ENCODE assay signal across 13 mouse cellular contexts in genomic region chr5:144866923-144867322, GRCm38 (mm10).
DNase-seq lines count a peak whose midpoint lies in the region; ATAC-seq and TF ChIP-seq lines count a peak whose summit lies in the region.
"Had no signal": no experiment of that assay in that cellular context is flagged by ENCODE, and none has a peak within 500 bp of the region (broad histone marks: within the 10 kb centered on the region; RNA-seq: fewer than 3 reads in every experiment).

No protein-coding gene starts in this region.

- peak; percentile 47 for ATAC-seq in heart, postnatal 0 days (ENCODE audit: insufficient read depth, low read depth)
- ATAC-seq in lung, embryonic 14.5 days (ENCODE audit: insufficient read depth): no peak

- H3K4me3 ChIP-seq in heart, postnatal 0 days (ENCODE audit: low read depth, low read length): no peak overlapping the region
- H3K4me3 ChIP-seq in lung, embryonic 14.5 days (ENCODE audit: low read depth, low read length): no peak overlapping the region
- H3K4me3 ChIP-seq: embryonic facial prominence, embryonic 15.5 days; hindbrain, embryonic 12.5 days; liver, embryonic 13.5 days had no signal

- no peak overlapping the region for H3K4me2 ChIP-seq in heart, postnatal 0 days (ENCODE audit: low read depth, low read length)
- no peak overlapping the region for H3K4me2 ChIP-seq in lung, embryonic 14.5 days
- H3K4me2 ChIP-seq: embryonic facial prominence, embryonic 15.5 days; hindbrain, embryonic 12.5 days; liver, embryonic 13.5 days had no signal

- no peaks in the 10 kb centered on the region for H3K4me1 ChIP-seq in heart, postnatal 0 days (ENCODE audit: control insufficient read depth, insufficient read depth)
- no peaks in the 10 kb centered on the region for H3K4me1 ChIP-seq in lung, embryonic 14.5 days (ENCODE audit: insufficient read depth)
- H3K4me1 ChIP-seq: embryonic facial prominence, embryonic 15.5 days; hindbrain, embryonic 12.5 days had no signal

- no peaks in the 10 kb centered on the region for H3K27me3 ChIP-seq in heart, postnatal 0 days (ENCODE audit: control insufficient read depth, insufficient read depth, low read length)
- H3K27me3 ChIP-seq in lung, embryonic 14.5 days (ENCODE audit: insufficient read depth, low read length): no peaks in the 10 kb centered on the region
- H3K27me3 ChIP-seq: embryonic facial prominence, embryonic 15.5 days; hindbrain, embryonic 12.5 days; liver, embryonic 13.5 days had no signal

- DNase-seq in heart, postnatal 0 days (ENCODE audit: low spot score): peak; percentile 32
- no peak for DNase-seq in heart, postnatal 25 days (ENCODE audit: low spot score)
- DNase-seq in lung, embryonic 14.5 days: peak; percentile 57
- no peak for DNase-seq in lung, postnatal 10 days
- peak; percentile 54 for DNase-seq in R1 (ENCODE audit: low read depth, low spot score)
- DNase-seq in naive thymus-derived CD4-positive, alpha-beta T cell, adult 2 months (ENCODE audit: low read depth): peak; percentile 39
- DNase-seq in cerebellum, postnatal 14 days: no peak
- no peak for DNase-seq in adrenal gland, adult (ENCODE audit: inconsistent age in 2 of 2, low spot score in 1 of 2)
- DNase-seq: gastrocnemius, postnatal 10 days; layer of hippocampus, adult 9-11 months; liver, embryonic 13.5 days had no signal

- TF ChIP-seq CTCF in heart, postnatal 0 days (IDR thresholded peaks at IDR 0.05; ENCODE audit: low read depth): peak; percentile 52
- peak; percentile 48 for TF ChIP-seq CTCF in lung, embryonic 14.5 days (IDR thresholded peaks at IDR 0.05; ENCODE audit: low read depth)

- TF ChIP-seq EP300 in heart, postnatal 0 days (IDR thresholded peaks at IDR 0.05; ENCODE audit: low read depth): no peak

- WGBS in heart, postnatal 0 days: 59% methylated on average over 8 of the region's 8 CpGs
- 66% methylated on average over 8 of the region's 8 CpGs for WGBS in lung, embryonic 14.5 days

- H3K9me3 ChIP-seq in heart, postnatal 0 days (replicated peaks; ENCODE audit: control insufficient read depth, low read length): no peaks in the 10 kb centered on the region
- H3K9me3 ChIP-seq in lung, embryonic 14.5 days (ENCODE audit: low read depth, low read length): no peaks in the 10 kb centered on the region
- H3K9me3 ChIP-seq: embryonic facial prominence, embryonic 15.5 days; hindbrain, embryonic 12.5 days; liver, embryonic 13.5 days had no signal

- H3K9ac ChIP-seq in heart, postnatal 0 days (replicated peaks; ENCODE audit: low read depth, low read length): no peak overlapping the region
- H3K9ac ChIP-seq in lung, embryonic 14.5 days: no peak overlapping the region
- H3K9ac ChIP-seq: embryonic facial prominence, embryonic 15.5 days; hindbrain, embryonic 12.5 days; liver, embryonic 13.5 days had no signal

- intact Hi-C loops in heart, postnatal 25 days (cut with DNase I): no loop called here

- no peaks in the 10 kb centered on the region for H3K36me3 ChIP-seq in heart, postnatal 0 days (replicated peaks; ENCODE audit: control insufficient read depth, insufficient read depth, low read length)
- H3K36me3 ChIP-seq in lung, embryonic 14.5 days (ENCODE audit: insufficient read depth): no peaks in the 10 kb centered on the region
- H3K36me3 ChIP-seq: embryonic facial prominence, embryonic 15.5 days; hindbrain, embryonic 12.5 days; liver, embryonic 13.5 days had no signal

- no peak overlapping the region for H3K27ac ChIP-seq in heart, postnatal 0 days (ENCODE audit: low read depth)
- no peak overlapping the region for H3K27ac ChIP-seq in lung, embryonic 14.5 days (ENCODE audit: low read depth)
- H3K27ac ChIP-seq: embryonic facial prominence, embryonic 15.5 days; hindbrain, embryonic 12.5 days; liver, embryonic 13.5 days had no signal

Comparison
In these comparisons a context has a peak if more than half of its experiments do, and no peak if none do; other contexts are left out.
1. DNase-seq: peak in heart, postnatal 0 days (single experiment), lung, embryonic 14.5 days (single experiment), R1 (single experiment) and naive thymus-derived CD4-positive, alpha-beta T cell, adult 2 months (single experiment); none in heart, postnatal 25 days (single experiment), lung, postnatal 10 days (single experiment), cerebellum, postnatal 14 days (0 of 2) and adrenal gland, adult (0 of 2).